Mouse (Mus musculus): ENCODE results near the gene Prrx2. TPM values are rescaled to one million over a fixed set of nuclear protein-coding genes. Genes with fewer than 3 reads are reported as not detected.
"Not testable (repeated sequence)": the region's sequence is repeated elsewhere in the genome, so short reads cannot be mapped to it uniquely, and the experiment has no call there.

Gene Prrx2
- polyA plus RNA-seq, 1 experiment from 2014 or later: 4.3 TPM

DNA sequence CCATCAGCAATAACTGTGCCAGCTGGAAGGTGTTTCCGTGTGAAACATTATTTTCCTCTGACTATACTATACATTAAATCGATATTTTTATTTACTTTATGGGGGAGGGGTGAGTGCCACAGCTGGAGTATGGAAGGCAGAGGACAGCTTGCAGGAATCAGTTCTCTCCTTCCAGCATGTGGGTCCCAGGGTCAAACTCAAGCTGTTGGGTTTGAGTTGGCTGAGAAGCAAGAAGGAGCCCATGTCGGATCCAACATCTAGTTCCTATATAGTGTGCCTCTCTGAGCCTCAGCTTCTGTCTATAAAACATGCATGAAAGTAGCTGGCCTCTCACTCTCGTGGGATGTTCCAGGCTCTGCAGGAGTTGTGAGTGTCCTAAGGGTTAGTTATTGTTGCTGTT lies 91.6 kb downstream of the Prrx2 start:
- DNase-seq (ENCODE audit: low spot score) (peak; percentile 70), ATAC-seq (peak; percentile 16; the same call in 1 of the 2 replicates)
- peaks cover 17% of the 10 kb centered on the region; the same call in 1 of the 2 replicates for H3K4me1 ChIP-seq (ENCODE audit: insufficient read depth, low read depth, low read length)
- H3K4me2 ChIP-seq (replicated peaks; ENCODE audit: low read depth, low read length): no peak overlapping the region
- no peak overlapping the region for H3K9ac ChIP-seq (replicated peaks; ENCODE audit: low read depth)
- no peak for TF ChIP-seq CTCF (IDR thresholded peaks at IDR 0.05)
- TF ChIP-seq EP300 (IDR thresholded peaks at IDR 0.05): no peak
- no peaks in the 10 kb centered on the region for H3K27me3 ChIP-seq (replicated peaks; ENCODE audit: insufficient read depth, low read length)
- H3K9me3 ChIP-seq (ENCODE audit: low read length): no peaks in the 10 kb centered on the region
- H3K36me3 ChIP-seq (ENCODE audit: insufficient read depth, low read length): no peaks in the 10 kb centered on the region
- H3K27ac ChIP-seq (ENCODE audit: low read length): peak overlapping the region; percentile 88
- no peak overlapping the region for H3K4me3 ChIP-seq (ENCODE audit: low read depth, low read length)
- 51% methylated on average over 4 of the region's 4 CpGs for WGBS

DNA sequence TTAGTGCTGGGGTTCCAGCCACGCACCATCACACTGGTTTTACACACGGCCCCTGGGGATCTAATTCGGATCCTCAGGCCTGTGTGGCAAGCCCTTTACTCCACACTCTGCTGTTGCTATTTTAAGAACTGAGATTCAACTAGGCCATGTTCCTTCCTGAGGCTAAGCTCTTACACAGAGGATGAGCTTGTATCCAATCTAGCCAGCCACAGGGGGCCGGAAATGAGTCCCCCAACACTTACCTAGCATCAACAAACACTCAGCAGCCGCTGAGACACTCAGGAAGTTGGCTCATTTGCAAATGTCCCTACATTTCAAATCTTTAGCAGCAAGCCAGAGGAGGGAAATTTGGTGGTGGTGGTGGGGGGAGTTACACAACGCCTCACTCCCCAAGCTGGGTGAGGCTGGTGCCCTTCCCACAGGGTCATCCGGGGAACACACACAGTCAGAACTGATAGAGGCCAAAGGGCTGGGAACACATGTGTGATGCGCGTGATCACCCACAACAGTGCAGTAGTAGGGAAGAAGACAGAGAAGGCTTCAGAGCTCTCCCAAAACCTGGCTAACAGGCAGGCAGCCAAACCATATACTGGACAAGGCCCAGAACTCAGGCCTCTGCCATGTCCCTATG lies 92.5 kb downstream of the Prrx2 start:
- Histone ChIP-seq H3K9me3 (ENCODE audit: low read length) (no peaks in the 10 kb centered on the region), H3K27me3 (replicated peaks; ENCODE audit: insufficient read depth, low read length) (no peaks in the 10 kb centered on the region), H3K4me1 (ENCODE audit: insufficient read depth, low read depth, low read length) (peaks cover 17% of the 10 kb centered on the region; the same call in 1 of the 2 replicates), H3K4me3 (ENCODE audit: low read depth, low read length) (no peak overlapping the region), H3K9ac (replicated peaks; ENCODE audit: low read depth) (no peak overlapping the region), H3K36me3 (ENCODE audit: insufficient read depth, low read length) (no peaks in the 10 kb centered on the region), H3K27ac (ENCODE audit: low read length) (peak overlapping the region; percentile 88), H3K4me2 (replicated peaks; ENCODE audit: low read depth, low read length) (no peak overlapping the region)
- peak; percentile 92 for DNase-seq (ENCODE audit: low spot score)
- TF ChIP-seq CTCF (IDR thresholded peaks at IDR 0.05): no peak
- peak; percentile 88 for TF ChIP-seq EP300 (IDR thresholded peaks at IDR 0.05)
- WGBS: 15% methylated on average over 9 of the region's 9 CpGs
- ATAC-seq: peak; percentile 80

DNA sequence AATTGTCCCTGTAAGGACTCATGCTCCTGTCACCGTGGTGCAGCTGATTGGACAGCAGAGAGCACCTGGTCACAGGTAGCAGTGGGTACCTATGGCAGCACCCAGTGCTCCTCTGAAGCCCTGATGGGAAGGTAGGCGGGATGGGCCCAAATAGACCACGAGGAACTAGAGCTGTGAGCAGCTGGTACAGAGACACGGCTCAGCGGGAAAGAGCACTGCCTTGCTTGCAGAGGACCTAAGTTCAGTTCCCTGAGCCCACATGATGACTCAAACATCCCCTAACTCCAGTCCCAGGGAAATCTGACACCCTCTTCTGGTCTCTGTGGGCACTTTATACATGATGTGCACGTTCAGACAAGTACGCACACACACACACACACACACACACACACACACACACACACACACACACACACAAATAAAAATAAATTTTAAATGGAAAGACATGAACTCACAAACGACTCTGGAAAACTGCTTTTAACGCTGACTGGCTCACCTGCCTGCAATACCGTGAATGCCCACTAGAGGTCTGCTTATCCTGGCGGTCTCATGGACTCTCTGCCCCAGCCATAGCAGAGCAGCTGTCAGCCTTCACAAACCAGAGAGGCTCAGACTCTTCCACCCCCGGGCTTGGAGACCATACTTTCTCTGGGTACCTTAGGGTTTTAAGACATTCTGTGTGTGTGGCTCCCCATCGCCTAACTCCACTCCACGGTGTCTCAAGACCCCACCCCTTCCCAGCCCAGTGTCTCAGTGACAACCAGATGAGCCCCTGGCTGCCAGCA lies 93.3 kb downstream of the Prrx2 start:
- TF ChIP-seq EP300 (IDR thresholded peaks at IDR 0.05): no peak
- peak; percentile 94 for TF ChIP-seq CTCF (IDR thresholded peaks at IDR 0.05)
- peak; percentile 84 for DNase-seq (ENCODE audit: low spot score)
- H3K27me3 ChIP-seq (replicated peaks; ENCODE audit: insufficient read depth, low read length): no peaks in the 10 kb centered on the region
- H3K4me2 ChIP-seq (replicated peaks; ENCODE audit: low read depth, low read length): no peak overlapping the region
- no peaks in the 10 kb centered on the region for H3K9me3 ChIP-seq (ENCODE audit: low read length)
- no peak overlapping the region for H3K9ac ChIP-seq (replicated peaks; ENCODE audit: low read depth)
- no peaks in the 10 kb centered on the region for H3K36me3 ChIP-seq (ENCODE audit: insufficient read depth, low read length)
- ATAC-seq: peak; percentile 49
- peak overlapping the region; percentile 88 for H3K27ac ChIP-seq (ENCODE audit: low read length)
- peaks cover 17% of the 10 kb centered on the region; the same call in 1 of the 2 replicates for H3K4me1 ChIP-seq (ENCODE audit: insufficient read depth, low read depth, low read length)
- WGBS: 14% methylated on average over 13 of the region's 14 CpGs
- H3K4me3 ChIP-seq (ENCODE audit: low read depth, low read length): no peak overlapping the region

DNA sequence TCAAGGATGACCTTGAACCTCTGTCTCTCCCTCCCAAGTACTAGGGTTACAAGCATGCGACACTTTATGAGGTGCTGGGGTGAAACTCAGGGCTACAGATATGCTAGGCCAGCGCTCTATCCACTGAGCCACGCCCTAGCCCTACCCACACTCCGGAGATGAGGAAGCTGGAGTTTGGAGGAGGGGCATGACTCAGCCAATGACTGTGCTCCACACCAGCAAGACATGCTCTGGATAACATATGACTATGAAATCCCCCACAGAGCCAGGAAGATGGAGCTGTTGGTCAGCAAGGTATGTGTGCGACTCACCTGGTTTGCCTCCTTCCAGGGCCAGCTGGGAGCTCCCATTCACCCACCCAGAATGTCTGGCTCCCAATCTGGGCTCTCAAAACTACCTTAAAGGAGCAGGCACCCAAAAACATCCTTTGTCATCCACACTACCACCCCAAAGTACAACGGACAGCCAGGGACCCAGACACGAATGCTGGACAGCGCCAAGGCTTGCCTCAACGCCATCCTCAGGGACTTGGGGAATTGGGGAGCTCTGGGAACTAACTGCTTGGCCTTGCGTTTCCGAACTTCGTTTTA lies 94.2 kb downstream of the Prrx2 start:
- ATAC-seq (peak; percentile 23), DNase-seq (ENCODE audit: low spot score) (peak; percentile 60)
- no peak overlapping the region for H3K9ac ChIP-seq (replicated peaks; ENCODE audit: low read depth)
- H3K27me3 ChIP-seq (replicated peaks; ENCODE audit: insufficient read depth, low read length): no peaks in the 10 kb centered on the region
- peaks cover 17% of the 10 kb centered on the region; the same call in 1 of the 2 replicates for H3K4me1 ChIP-seq (ENCODE audit: insufficient read depth, low read depth, low read length)
- H3K4me3 ChIP-seq (ENCODE audit: low read depth, low read length): peak overlapping the region; percentile 19; the same call in 1 of the 2 replicates
- peak overlapping the region; percentile 56 for H3K4me2 ChIP-seq (replicated peaks; ENCODE audit: low read depth, low read length)
- no peaks in the 10 kb centered on the region for H3K9me3 ChIP-seq (ENCODE audit: low read length)
- 26% methylated on average over 12 of the region's 12 CpGs for WGBS
- H3K27ac ChIP-seq (ENCODE audit: low read length): peak overlapping the region; percentile 88
- H3K36me3 ChIP-seq (ENCODE audit: insufficient read depth, low read length): no peaks in the 10 kb centered on the region
- no peak for TF ChIP-seq EP300 (IDR thresholded peaks at IDR 0.05)
- no peak for TF ChIP-seq CTCF (IDR thresholded peaks at IDR 0.05)

DNA sequence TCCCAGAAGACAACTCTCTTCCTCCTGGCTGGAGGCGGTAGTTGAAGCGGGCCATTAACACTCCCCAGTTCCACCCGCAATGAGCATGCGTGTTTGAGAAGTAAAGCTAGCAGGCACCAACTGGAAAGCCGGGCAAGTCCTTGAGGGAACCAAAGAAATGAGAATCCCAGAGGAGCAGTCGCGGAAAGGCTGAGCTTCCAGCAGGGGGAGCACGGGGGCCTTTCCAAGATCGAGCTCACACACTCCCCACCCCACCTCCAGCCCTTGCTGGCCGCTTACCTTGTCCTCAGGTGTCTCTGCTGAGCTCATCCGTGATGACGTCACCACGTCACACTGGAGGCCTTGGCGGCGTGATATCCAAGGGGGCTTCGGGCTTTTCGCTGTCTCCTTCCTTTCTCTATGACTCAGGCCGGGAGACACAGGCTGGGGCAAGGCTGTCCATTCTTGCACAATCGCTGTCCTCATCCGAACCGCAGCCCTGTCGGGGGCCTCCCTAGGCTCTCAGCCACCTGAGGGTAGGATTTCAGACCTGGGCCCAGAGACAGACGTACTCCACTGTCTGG lies 94.8 kb downstream of the Prrx2 start, which contains the start of gene Ptges:
Ptges (minus strand) TSS at position 381 of the 563 bp plus-strand sequence.
- no peaks in the 10 kb centered on the region for H3K27me3 ChIP-seq (replicated peaks; ENCODE audit: insufficient read depth, low read length)
- TF ChIP-seq EP300 (IDR thresholded peaks at IDR 0.05) (no peak), CTCF (IDR thresholded peaks at IDR 0.05) (peak; percentile 79)
- H3K4me2 ChIP-seq (replicated peaks; ENCODE audit: low read depth, low read length): peak within 1 kb of the TSS; percentile 56
- peak within 1 kb of the TSS; percentile 19; the same call in 1 of the 2 replicates for H3K4me3 ChIP-seq (ENCODE audit: low read depth, low read length)
- peak; percentile 32 for ATAC-seq
- DNase-seq (ENCODE audit: low spot score): peak; percentile 87
- peaks cover 17% of the 10 kb centered on the region; the same call in 1 of the 2 replicates for H3K4me1 ChIP-seq (ENCODE audit: insufficient read depth, low read depth, low read length)
- no peaks in the 10 kb centered on the region for H3K36me3 ChIP-seq (ENCODE audit: insufficient read depth, low read length)
- H3K9me3 ChIP-seq (ENCODE audit: low read length): no peaks in the 10 kb centered on the region
- 2% methylated on average over 23 of the region's 23 CpGs for WGBS
- no peak within 1 kb of the TSS for H3K9ac ChIP-seq (replicated peaks; ENCODE audit: low read depth)
- peak within 1 kb of the TSS; percentile 88 for H3K27ac ChIP-seq (ENCODE audit: low read length)

DNA sequence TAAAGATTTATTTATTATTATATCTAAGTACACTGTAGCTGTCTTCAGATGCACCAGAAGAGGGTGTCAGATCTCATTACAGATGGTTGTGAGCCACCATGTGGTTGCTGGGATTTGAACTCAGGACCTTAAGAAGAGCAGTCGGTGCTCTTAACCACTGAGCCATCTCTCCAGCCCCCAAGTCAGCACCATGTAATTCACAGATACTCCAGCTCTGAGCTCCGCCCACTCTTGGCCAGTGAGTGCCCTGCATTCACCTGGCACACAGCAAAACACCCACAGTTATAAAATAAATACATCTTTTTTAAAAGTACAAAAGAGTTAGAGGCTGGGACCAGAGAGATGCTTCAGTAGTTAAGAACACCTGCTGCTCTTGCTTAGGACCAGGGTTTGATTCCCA lies 96.1 kb downstream of the Prrx2 start:
- not testable (repeated sequence) for H3K9me3 ChIP-seq (ENCODE audit: low read length); H3K4me2 ChIP-seq (replicated peaks; ENCODE audit: low read depth, low read length); H3K36me3 ChIP-seq (ENCODE audit: insufficient read depth, low read length); H3K27ac ChIP-seq (ENCODE audit: low read length); H3K4me3 ChIP-seq (ENCODE audit: low read depth, low read length); DNase-seq (ENCODE audit: low spot score); ATAC-seq; H3K9ac ChIP-seq (replicated peaks; ENCODE audit: low read depth); H3K27me3 ChIP-seq (replicated peaks; ENCODE audit: insufficient read depth, low read length)
- 93% methylated on average over 2 of the region's 2 CpGs for WGBS
- H3K4me1 ChIP-seq (ENCODE audit: insufficient read depth, low read depth, low read length): peaks cover 17% of the 10 kb centered on the region; the same call in 1 of the 2 replicates

Other genes with a start within 250 kb of the Prrx2 start
- 1.9 and 2.3 TPM in 2 replicates for gene Cstad, start 239.9 kb upstream of the Prrx2 start, polyA plus RNA-seq (2015; fragmentation: Nextera tagmentation; extraction: Ambion mirVana)
- gene 1700001O22Rik, start 31.3 kb upstream of the Prrx2 start, polyA plus RNA-seq (2015; fragmentation: Nextera tagmentation; extraction: Ambion mirVana): 0.47 and 0.94 TPM in 2 replicates
- 49.4 and 50.7 TPM in 2 replicates for gene Ntmt1, start 27.1 kb upstream of the Prrx2 start, polyA plus RNA-seq (2015; fragmentation: Nextera tagmentation; extraction: Ambion mirVana)
- gene Asb6, start 4.6 kb upstream of the Prrx2 start, polyA plus RNA-seq (2015; fragmentation: Nextera tagmentation; extraction: Ambion mirVana): 24.9 and 26.1 TPM in 2 replicates
- gene Ptges, start 94.9 kb downstream of the Prrx2 start, polyA plus RNA-seq (2015; fragmentation: Nextera tagmentation; extraction: Ambion mirVana): 20.0 and 29.8 TPM in 2 replicates
- gene Tor1b, start 118.0 kb downstream of the Prrx2 start, polyA plus RNA-seq (2015; fragmentation: Nextera tagmentation; extraction: Ambion mirVana): 23.3 and 24.6 TPM in 2 replicates
- gene Tor1a, start 133.0 kb downstream of the Prrx2 start, polyA plus RNA-seq (2015; fragmentation: Nextera tagmentation; extraction: Ambion mirVana): 54.6 and 57.5 TPM in 2 replicates
- gene BC005624, start 147.2 kb downstream of the Prrx2 start, polyA plus RNA-seq (2015; fragmentation: Nextera tagmentation; extraction: Ambion mirVana): 41.0 and 43.6 TPM in 2 replicates
- gene Usp20, start 147.3 kb downstream of the Prrx2 start, polyA plus RNA-seq (2015; fragmentation: Nextera tagmentation; extraction: Ambion mirVana): 8.4 and 9.6 TPM in 2 replicates

All from lung, postnatal 0 days (tissue).